ENCODE assay signal across 8 mouse cellular contexts in genomic region chr9:111438904-111439835, GRCm38 (mm10). TPM values are rescaled to one million over a fixed set of nuclear protein-coding genes. Genes with fewer than 3 reads are reported as not detected.
DNase-seq lines count a peak whose midpoint lies in the region; ATAC-seq lines count a peak whose summit lies in the region.

Gene Dclk3, plus strand, starts transcription at chr9:111439081.

- DNase-seq in urinary bladder, adult 18-20 months (ENCODE audit: low spot score in 2 of 2) = peak; percentile 3 to 16
- no peak for DNase-seq in urinary bladder, postnatal 10 days (ENCODE audit: low spot score)
- DNase-seq in left cerebral cortex, postnatal 36 days (ENCODE audit: low spot score in 2 of 2) = peak; percentile 31 to 50
- no peak for DNase-seq in spleen, postnatal 4 days (ENCODE audit: low spot score in 2 of 2)

- intact Hi-C loops in left cerebral cortex, postnatal 36 days (cut with DNase I) = loop anchor here (5.0 kb wide), 1 partner anchor 57 kb away; no protein-coding TSS in a partner anchor

- 2% methylated on average over 46 of the region's 57 CpGs for WGBS in embryonic facial prominence, embryonic 15.5 days
- whole genome bisulfite sequencing in hindbrain, embryonic 12.5 days = 2% methylated on average over 48 of the region's 57 CpGs
- WGBS in stomach, embryonic 15.5 days = 5% methylated on average over 42 of the region's 57 CpGs

- no peaks in the 10 kb centered on the region for H3K9me3 ChIP-seq in embryonic facial prominence, embryonic 15.5 days (replicated peaks)
- no peaks in the 10 kb centered on the region for H3K9me3 ChIP-seq in hindbrain, embryonic 12.5 days (replicated peaks)
- H3K9me3 ChIP-seq in megakaryocyte, embryonic 14.5 days = no peaks in the 10 kb centered on the region
- H3K9me3 ChIP-seq in stomach, embryonic 15.5 days = no peaks in the 10 kb centered on the region

- peak within 1 kb of the TSS; percentile 35; the same call in 1 of the 2 replicates for H3K9ac ChIP-seq in embryonic facial prominence, embryonic 15.5 days
- peak within 1 kb of the TSS; percentile 57 for H3K9ac ChIP-seq in hindbrain, embryonic 12.5 days
- H3K9ac ChIP-seq in stomach, embryonic 15.5 days = no peak within 1 kb of the TSS

- no peak within 1 kb of the TSS for H3K27ac ChIP-seq in embryonic facial prominence, embryonic 15.5 days (replicated peaks)
- H3K27ac ChIP-seq in hindbrain, embryonic 12.5 days = no peak within 1 kb of the TSS
- H3K27ac ChIP-seq in stomach, embryonic 15.5 days = no peak within 1 kb of the TSS

- H3K4me2 ChIP-seq in embryonic facial prominence, embryonic 15.5 days (replicated peaks) = peak within 1 kb of the TSS; percentile 87
- peak within 1 kb of the TSS; percentile 66 for H3K4me2 ChIP-seq in hindbrain, embryonic 12.5 days (replicated peaks)
- peak within 1 kb of the TSS; percentile 90 for H3K4me2 ChIP-seq in stomach, embryonic 15.5 days

- peak; percentile 81; the same call in 1 of the 2 replicates for ATAC-seq in embryonic facial prominence, embryonic 15.5 days (ENCODE audit: insufficient number of reproducible peaks, low FRiP score, low TSS enrichment, low read depth)
- ATAC-seq in hindbrain, embryonic 12.5 days (ENCODE audit: low FRiP score) = peak; percentile 52; the same call in 1 of the 2 replicates
- ATAC-seq in stomach, embryonic 15.5 days (ENCODE audit: insufficient read depth, low FRiP score, low read depth) = peak; percentile 79; the same call in 1 of the 2 replicates

- peaks cover 27% of the 10 kb centered on the region for H3K27me3 ChIP-seq in embryonic facial prominence, embryonic 15.5 days
- H3K27me3 ChIP-seq in hindbrain, embryonic 12.5 days = peaks cover 35% of the 10 kb centered on the region
- H3K27me3 ChIP-seq in megakaryocyte, embryonic 14.5 days (replicated peaks) = peaks cover 40% of the 10 kb centered on the region
- H3K27me3 ChIP-seq in stomach, embryonic 15.5 days (replicated peaks) = peaks cover 13% of the 10 kb centered on the region; the same call in 1 of the 2 replicates

- H3K36me3 ChIP-seq in embryonic facial prominence, embryonic 15.5 days = no peaks in the 10 kb centered on the region
- H3K36me3 ChIP-seq in hindbrain, embryonic 12.5 days = no peaks in the 10 kb centered on the region
- H3K36me3 ChIP-seq in megakaryocyte, embryonic 14.5 days (replicated peaks; ENCODE audit: low read length) = no peaks in the 10 kb centered on the region
- H3K36me3 ChIP-seq in stomach, embryonic 15.5 days = no peaks in the 10 kb centered on the region

- H3K4me3 ChIP-seq in embryonic facial prominence, embryonic 15.5 days (replicated peaks) = peak within 1 kb of the TSS; percentile 51
- H3K4me3 ChIP-seq in hindbrain, embryonic 12.5 days = peak within 1 kb of the TSS; percentile 49
- peak within 1 kb of the TSS; percentile 84 for H3K4me3 ChIP-seq in megakaryocyte, embryonic 14.5 days (replicated peaks)
- H3K4me3 ChIP-seq in stomach, embryonic 15.5 days (replicated peaks) = peak within 1 kb of the TSS; percentile 39

- peaks cover 15% of the 10 kb centered on the region for H3K4me1 ChIP-seq in embryonic facial prominence, embryonic 15.5 days
- peaks cover 7% of the 10 kb centered on the region; the same call in 1 of the 2 replicates for H3K4me1 ChIP-seq in hindbrain, embryonic 12.5 days
- H3K4me1 ChIP-seq in megakaryocyte, embryonic 14.5 days = peaks cover 7% of the 10 kb centered on the region
- peaks cover 3% of the 10 kb centered on the region; the same call in 1 of the 2 replicates for H3K4me1 ChIP-seq in stomach, embryonic 15.5 days

RNA-seq across cellular contexts. Expression of gene Dclk3, which starts in this region (rescaled TPM):
- 5.2 and 6.1 TPM in 2 replicates for polyA plus RNA-seq in embryonic facial prominence, embryonic 15.5 days (2015; fragmentation: Nextera tagmentation; extraction: Ambion mirVana)
- polyA plus RNA-seq in hindbrain, embryonic 12.5 days (2016; fragmentation: Nextera tagmentation; extraction: Ambion mirVana) = 1.8 and 2.7 TPM in 2 replicates
- 10 to 100 TPM; 53.8 to 57.3 TPM for total RNA-seq in left cerebral cortex, postnatal 36 days (2021)
- polyA plus RNA-seq in megakaryocyte, embryonic 14.5 days (2012; ENCODE audit: insufficient read depth, low replicate concordance) = not detected in 2 replicates
- 0.59 and 0.71 TPM in 2 replicates for polyA plus RNA-seq in stomach, embryonic 15.5 days (2015; fragmentation: Nextera tagmentation; extraction: Ambion mirVana)

Comparison
In these comparisons a context has a peak if more than half of its experiments do, and no peak if none do; other contexts are left out.
1. DNase-seq: peak in urinary bladder, adult 18-20 months (2 of 2) and left cerebral cortex, postnatal 36 days (2 of 2); none in urinary bladder, postnatal 10 days (single experiment) and spleen, postnatal 4 days (0 of 2).
2. Peak in ATAC-seq, H3K4me3 ChIP-seq and H3K4me2 ChIP-seq in stomach, embryonic 15.5 days; RNA of the gene not detected or under 1 TPM.
3. Peak in every context shown above with its lines, with median percentiles within 50 percentile points of each other: ATAC-seq, H3K4me2 ChIP-seq and H3K4me3 ChIP-seq.